Mouse (Mus musculus) embryo, embryonic 11 days (tissue): Measurements from ENCODE around the gene Fut7.

Experiments used
- DNase-seq: peaks from one replicate; pipeline ENCODE4 v3.0.0-alpha.2; 2015

Gene Fut7

GRCm38 (mm10) chr2:25460551-25461309 lies 37.7 kb downstream of the Fut7 start, which contains the start of gene Paxx:
Gene Paxx (minus strand): TSS chr2:25461094.
- peak; percentile 94 for DNase-seq

- no peak for DNase-seq
Measured at GRCm38 (mm10) chr2:25461407-25461806, 38.3 kb downstream of the Fut7 start.

GRCm38 (mm10) chr2:25463630-25464029 lies 40.6 kb downstream of the Fut7 start:
- no peak for DNase-seq

- DNase-seq: no peak
Measured at GRCm38 (mm10) chr2:25465256-25465655, 42.2 kb downstream of the Fut7 start.

GRCm38 (mm10) chr2:25465816-25466635 lies 43.0 kb downstream of the Fut7 start:
- DNase-seq: peak; percentile 14

GRCm38 (mm10) chr2:25467606-25468303 lies 44.7 kb downstream of the Fut7 start:
- DNase-seq: no peak

- no peak for DNase-seq
Measured at GRCm38 (mm10) chr2:25468962-25469915, 46.2 kb downstream of the Fut7 start.

- DNase-seq: no peak
Measured at GRCm38 (mm10) chr2:25469969-25470368, 46.9 kb downstream of the Fut7 start, which contains the start of gene Ptgds. Gene Ptgds (minus strand): TSS chr2:25470046.

- DNase-seq: no peak
Measured at GRCm38 (mm10) chr2:25472550-25472949, 49.5 kb downstream of the Fut7 start.
